Mouse (Mus musculus) stomach, postnatal 0 days (tissue): Measurements from ENCODE around the gene Rabgap1.

Experiments
- CTCF ChIP-seq: IDR thresholded peaks from 2 replicates; pipeline ENCODE4 v1.5.1; 2016; ENCODE audit warnings: antibody characterized with exemption, low read depth, mild to moderate bottlenecking, moderate library complexity
- EP300 ChIP-seq: optimal IDR thresholded peaks from 2 replicates; pipeline ENCODE3; 2016; ENCODE audit warnings: antibody characterized with exemption

- TF ChIP-seq CTCF, result no peak
- no peak for TF ChIP-seq EP300
These were observed 11.5 kb upstream of the Rabgap1 start for GRCm38 (mm10) chr2:37431609-37432008.
